Mouse (Mus musculus) gastrocnemius, postnatal 14 days (tissue): ENCODE results near the gene Stk10. TPM values are rescaled to one million over a fixed set of nuclear protein-coding genes. Genes with fewer than 3 reads are reported as not detected.

ENCODE experiments used
- DNase-seq: peaks from one replicate; pipeline ENCODE4 v3.0.0; 2021; ENCODE audit warnings: mixed read lengths
- intact Hi-C: fragments of 180-260 bp; cut with DNase I; formaldehyde crosslinking; loops from one replicate; pipeline ENCODE4 v1.15.1; 2025; ENCODE audit warnings: low total_unique reads
- total RNA-seq, 2 experiments: library from RNA; stranded (reverse); gene quantifications; 2 replicates each; pipeline ENCODE4 v1.2.3; 2021

Stk10 gene
- total RNA-seq, 2 experiments from 2014 or later = 4.9 to 6.9 TPM

- DNase-seq = no peak
- intact Hi-C loops = no loop called here
These were observed 13.8 kb upstream of the Stk10 start for GRCm38 (mm10) chr11:32519354-32519753.

- no peak for DNase-seq
- intact Hi-C loops = loop anchor here (10.0 kb wide), 1 partner anchor 66 kb away; the partner anchor contains the start of gene Ubtd2
These were observed 11.9 kb upstream of the Stk10 start for GRCm38 (mm10) chr11:32521246-32521645.

GRCm38 (mm10) chr11:32524122-32524920, 8.8 kb upstream of the Stk10 start:
- DNase-seq = no peak
- intact Hi-C loops = loop anchor here (10.0 kb wide), 1 partner anchor 70 kb away; the partner anchor contains the start of gene Ubtd2

GRCm38 (mm10) chr11:32527006-32527405, 6.1 kb upstream of the Stk10 start:
- intact Hi-C loops = loop anchor here (10.0 kb wide), 1 partner anchor 72 kb away; the partner anchor contains the start of gene Ubtd2
- no peak for DNase-seq

- DNase-seq = no peak
- intact Hi-C loops = loop anchor here (5.0 kb wide), 1 partner anchor 57 kb away; no protein-coding TSS in a partner anchor
These were observed 3.0 kb upstream of the Stk10 start for GRCm38 (mm10) chr11:32530151-32530550.

- intact Hi-C loops = loop anchor here (5.0 kb wide), 1 partner anchor 55 kb away; no protein-coding TSS in a partner anchor
- DNase-seq = no peak
These were observed 987 bp upstream of the Stk10 start, which contains the start of gene Efcab9 for GRCm38 (mm10) chr11:32531871-32532764. Gene Efcab9, minus strand, starts transcription at chr11:32532081.

- no peak for DNase-seq
- intact Hi-C loops = loop anchor here (5.0 kb wide), 1 partner anchor 54 kb away; no protein-coding TSS in a partner anchor
These were observed 567 bp downstream of the Stk10 start for GRCm38 (mm10) chr11:32533482-32534261.

GRCm38 (mm10) chr11:32534453-32535075, 1.5 kb downstream of the Stk10 start:
- intact Hi-C loops = loop anchor here (5.0 kb wide), 1 partner anchor 53 kb away; no protein-coding TSS in a partner anchor
- no peak for DNase-seq

GRCm38 (mm10) chr11:32535646-32536045, 2.5 kb downstream of the Stk10 start:
- intact Hi-C loops = no loop called here
- no peak for DNase-seq

- intact Hi-C loops = no loop called here
These were observed 3.8 kb downstream of the Stk10 start for GRCm38 (mm10) chr11:32536954-32537353.

GRCm38 (mm10) chr11:32538435-32538834, 5.3 kb downstream of the Stk10 start:
- intact Hi-C loops = no loop called here

More at GRCm38 (mm10) chr11:32536954-32537353, 3.8 kb downstream of the Stk10 start:
- no peak for DNase-seq

GRCm38 (mm10) chr11:32538846-32539245, 5.7 kb downstream of the Stk10 start:
- no peak for DNase-seq
- intact Hi-C loops = no loop called here

More at GRCm38 (mm10) chr11:32538435-32538834, 5.3 kb downstream of the Stk10 start:
- DNase-seq = no peak

- intact Hi-C loops = no loop called here
- DNase-seq = no peak
These were observed 6.6 kb downstream of the Stk10 start for GRCm38 (mm10) chr11:32539717-32540116.

- intact Hi-C loops = no loop called here
- DNase-seq = no peak
These were observed 7.4 kb downstream of the Stk10 start for GRCm38 (mm10) chr11:32540463-32540862.

- intact Hi-C loops = no loop called here
- no peak for DNase-seq
These were observed 9.1 kb downstream of the Stk10 start for GRCm38 (mm10) chr11:32542181-32542580.

- intact Hi-C loops = no loop called here
- no peak for DNase-seq
These were observed 9.7 kb downstream of the Stk10 start for GRCm38 (mm10) chr11:32542687-32543411.

GRCm38 (mm10) chr11:32544041-32544440, 10.9 kb downstream of the Stk10 start:
- intact Hi-C loops = no loop called here

GRCm38 (mm10) chr11:32544497-32544896, 11.4 kb downstream of the Stk10 start:
- no peak for DNase-seq
- intact Hi-C loops = no loop called here

More at GRCm38 (mm10) chr11:32544041-32544440, 10.9 kb downstream of the Stk10 start:
- DNase-seq = no peak
